Mouse (Mus musculus): ENCODE measurements at regions not wholly inside any gene's neighbourhood (a gene's known extent, or its start where the extent isn't known, plus 50 kb on each side); places are given as distances from the start of the nearest gene placed in this dataset.
A peak's percentile ranks its signal among the peaks of the same experiment; 100 is the strongest.

GRCm38 (mm10) chr8:23504704-23505103 is 1093.5 kb downstream of the Mrps31 start:
- no peaks in the 10 kb centered on the region for H3K36me3 ChIP-seq
- H3K27ac ChIP-seq (ENCODE audit: poor library complexity, severe bottlenecking): no peak overlapping the region
- H3K9me3 ChIP-seq (replicated peaks): no peaks in the 10 kb centered on the region
- H3K27me3 ChIP-seq (replicated peaks): no peaks in the 10 kb centered on the region
- H3K9ac ChIP-seq: no peak overlapping the region
- no peak for ATAC-seq (ENCODE audit: insufficient number of reproducible peaks, low FRiP score)
- H3K4me2 ChIP-seq: peak overlapping the region; percentile 17; the same call in 1 of the 2 replicates
- no peak overlapping the region for H3K4me3 ChIP-seq
- 50% methylated on average over 10 of the region's 10 CpGs for WGBS
- peaks cover 26% of the 10 kb centered on the region for H3K4me1 ChIP-seq (replicated peaks)

- Histone ChIP-seq H3K9ac (no peak overlapping the region), H3K36me3 (no peaks in the 10 kb centered on the region), H3K27ac (ENCODE audit: poor library complexity, severe bottlenecking) (no peak overlapping the region), H3K9me3 (replicated peaks) (no peaks in the 10 kb centered on the region), H3K4me2 (no peak overlapping the region), H3K27me3 (replicated peaks) (no peaks in the 10 kb centered on the region), H3K4me1 (replicated peaks) (peaks cover 26% of the 10 kb centered on the region), H3K4me3 (no peak overlapping the region)
- 74% methylated on average over 9 of the region's 9 CpGs for WGBS
- no peak for ATAC-seq (ENCODE audit: insufficient number of reproducible peaks, low FRiP score)
Measured at GRCm38 (mm10) chr8:23505216-23505615, 1094.1 kb downstream of the Mrps31 start.

DNA sequence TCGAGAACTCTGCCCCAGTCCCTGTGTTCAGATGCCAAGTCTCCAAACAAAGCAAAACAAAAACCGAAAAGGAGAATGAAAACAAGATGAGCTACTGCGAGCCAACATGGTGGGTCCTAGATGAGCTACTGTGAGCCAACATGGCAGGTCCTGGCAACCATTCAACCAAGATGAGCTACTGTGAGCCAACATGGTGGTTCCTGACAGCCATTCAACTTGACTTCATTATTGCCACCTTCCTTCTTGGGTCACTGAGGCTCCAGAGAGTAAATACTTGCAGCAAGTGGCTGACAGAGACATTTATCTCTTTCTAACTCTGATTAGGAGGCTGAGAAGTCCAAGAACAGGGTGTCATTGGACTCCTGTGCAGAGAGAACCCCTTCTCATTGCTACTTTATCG is 1094.8 kb downstream of the Mrps31 start:
- no peak overlapping the region for H3K4me3 ChIP-seq
- no peaks in the 10 kb centered on the region for H3K9me3 ChIP-seq (replicated peaks)
- peaks cover 31% of the 10 kb centered on the region for H3K4me1 ChIP-seq (replicated peaks)
- H3K27ac ChIP-seq (ENCODE audit: poor library complexity, severe bottlenecking): no peak overlapping the region
- no peak for ATAC-seq (ENCODE audit: insufficient number of reproducible peaks, low FRiP score)
- 90% methylated on average over 4 of the region's 4 CpGs for WGBS
- no peak overlapping the region for H3K9ac ChIP-seq
- H3K36me3 ChIP-seq: no peaks in the 10 kb centered on the region
- H3K4me2 ChIP-seq: no peak overlapping the region
- no peaks in the 10 kb centered on the region for H3K27me3 ChIP-seq (replicated peaks)

DNA sequence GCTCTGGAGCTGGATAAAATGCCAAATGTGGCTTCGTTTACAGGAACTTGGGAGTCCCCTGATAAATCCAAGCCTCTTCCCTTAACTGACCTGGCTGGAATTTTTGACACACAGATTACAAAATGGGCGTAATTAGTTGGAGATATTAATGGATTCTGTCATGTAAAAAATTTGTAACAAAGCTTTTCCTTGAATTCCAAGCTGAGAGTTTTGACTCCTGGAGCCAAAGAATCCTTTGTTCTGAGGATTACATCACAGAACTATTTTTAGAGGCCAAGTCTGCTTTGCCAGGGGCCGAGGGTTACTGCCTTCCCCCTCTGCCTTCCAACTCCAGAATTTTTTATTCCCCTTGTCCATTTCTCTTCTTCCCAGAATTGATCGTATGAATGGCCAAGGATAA is 1096.5 kb downstream of the Mrps31 start:
- Histone ChIP-seq H3K9me3 (replicated peaks) (no peaks in the 10 kb centered on the region), H3K4me2 (no peak overlapping the region), H3K36me3 (no peaks in the 10 kb centered on the region), H3K4me1 (replicated peaks) (peaks cover 31% of the 10 kb centered on the region), H3K27ac (ENCODE audit: poor library complexity, severe bottlenecking) (peak overlapping the region; percentile 49), H3K4me3 (no peak overlapping the region), H3K27me3 (replicated peaks) (no peaks in the 10 kb centered on the region), H3K9ac (no peak overlapping the region)
- no peak for ATAC-seq (ENCODE audit: insufficient number of reproducible peaks, low FRiP score)
- 24% methylated on average over 4 of the region's 4 CpGs for WGBS

DNA sequence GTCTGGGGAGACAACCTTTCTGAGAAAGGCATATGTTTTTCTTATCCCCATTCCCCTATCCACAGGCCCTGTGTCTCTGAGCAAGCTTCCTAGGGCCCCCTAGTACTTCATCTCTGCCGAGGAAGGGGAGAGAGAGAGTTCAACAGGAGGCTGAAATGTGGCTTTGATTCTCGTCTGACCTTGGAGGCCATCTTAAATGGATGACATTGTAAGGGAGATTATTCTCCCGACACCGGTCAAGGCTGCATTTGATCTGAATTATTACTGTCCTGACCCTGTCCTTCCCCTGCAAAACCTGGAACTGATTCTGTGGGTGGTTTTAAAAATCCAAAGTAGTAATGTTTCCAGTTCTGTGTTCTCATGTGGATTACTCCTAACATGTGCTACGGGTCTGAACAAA is 1098.9 kb downstream of the Mrps31 start:
- H3K27me3 ChIP-seq (replicated peaks): no peaks in the 10 kb centered on the region
- no peak overlapping the region for H3K4me3 ChIP-seq
- WGBS: 69% methylated on average over 5 of the region's 5 CpGs
- no peaks in the 10 kb centered on the region for H3K36me3 ChIP-seq
- no peak overlapping the region for H3K4me2 ChIP-seq
- H3K27ac ChIP-seq (ENCODE audit: poor library complexity, severe bottlenecking): no peak overlapping the region
- ATAC-seq (ENCODE audit: insufficient number of reproducible peaks, low FRiP score): no peak
- no peaks in the 10 kb centered on the region for H3K9me3 ChIP-seq (replicated peaks)
- H3K4me1 ChIP-seq (replicated peaks): peaks cover 23% of the 10 kb centered on the region
- H3K9ac ChIP-seq: no peak overlapping the region

- Histone ChIP-seq H3K27ac (ENCODE audit: poor library complexity, severe bottlenecking) (no peak overlapping the region), H3K9me3 (replicated peaks) (no peaks in the 10 kb centered on the region), H3K9ac (no peak overlapping the region), H3K4me2 (no peak overlapping the region), H3K4me3 (no peak overlapping the region), H3K36me3 (no peaks in the 10 kb centered on the region), H3K4me1 (replicated peaks) (peaks cover 18% of the 10 kb centered on the region), H3K27me3 (replicated peaks) (no peaks in the 10 kb centered on the region)
- no peak for ATAC-seq (ENCODE audit: insufficient number of reproducible peaks, low FRiP score)
- 46% methylated on average over 5 of the region's 5 CpGs for WGBS
Measured at GRCm38 (mm10) chr8:23510561-23510960, 1099.4 kb downstream of the Mrps31 start.

GRCm38 (mm10) chr8:23511264-23511663 is 1100.1 kb downstream of the Mrps31 start:
- Histone ChIP-seq H3K9ac (no peak overlapping the region), H3K4me3 (no peak overlapping the region), H3K9me3 (replicated peaks) (no peaks in the 10 kb centered on the region), H3K36me3 (no peaks in the 10 kb centered on the region), H3K4me2 (no peak overlapping the region), H3K27ac (ENCODE audit: poor library complexity, severe bottlenecking) (no peak overlapping the region), H3K27me3 (replicated peaks) (no peaks in the 10 kb centered on the region), H3K4me1 (replicated peaks) (peaks cover 18% of the 10 kb centered on the region)
- no peak for ATAC-seq (ENCODE audit: insufficient number of reproducible peaks, low FRiP score)
- WGBS: 76% methylated on average over 1 of the region's 1 CpGs

GRCm38 (mm10) chr8:23511792-23512191 is 1100.6 kb downstream of the Mrps31 start:
- Histone ChIP-seq H3K9ac (no peak overlapping the region), H3K9me3 (replicated peaks) (no peaks in the 10 kb centered on the region), H3K27ac (ENCODE audit: poor library complexity, severe bottlenecking) (no peak overlapping the region), H3K27me3 (replicated peaks) (no peaks in the 10 kb centered on the region), H3K4me2 (no peak overlapping the region), H3K4me1 (replicated peaks) (peaks cover 18% of the 10 kb centered on the region), H3K36me3 (no peaks in the 10 kb centered on the region), H3K4me3 (no peak overlapping the region)
- no peak for ATAC-seq (ENCODE audit: insufficient number of reproducible peaks, low FRiP score)
- 86% methylated on average over 6 of the region's 6 CpGs for WGBS

GRCm38 (mm10) chr8:23516469-23516868 is 1105.3 kb downstream of the Mrps31 start:
- H3K27ac ChIP-seq (ENCODE audit: poor library complexity, severe bottlenecking): no peak overlapping the region
- H3K9ac ChIP-seq: no peak overlapping the region
- no peak overlapping the region for H3K4me2 ChIP-seq
- no peaks in the 10 kb centered on the region for H3K27me3 ChIP-seq (replicated peaks)
- no peaks in the 10 kb centered on the region for H3K4me1 ChIP-seq (replicated peaks)
- ATAC-seq (ENCODE audit: insufficient number of reproducible peaks, low FRiP score): no peak
- no peaks in the 10 kb centered on the region for H3K36me3 ChIP-seq
- no peak overlapping the region for H3K4me3 ChIP-seq
- WGBS: 44% methylated on average over 2 of the region's 2 CpGs
- H3K9me3 ChIP-seq (replicated peaks): peaks cover 6% of the 10 kb centered on the region; the same call in 1 of the 2 replicates

DNA sequence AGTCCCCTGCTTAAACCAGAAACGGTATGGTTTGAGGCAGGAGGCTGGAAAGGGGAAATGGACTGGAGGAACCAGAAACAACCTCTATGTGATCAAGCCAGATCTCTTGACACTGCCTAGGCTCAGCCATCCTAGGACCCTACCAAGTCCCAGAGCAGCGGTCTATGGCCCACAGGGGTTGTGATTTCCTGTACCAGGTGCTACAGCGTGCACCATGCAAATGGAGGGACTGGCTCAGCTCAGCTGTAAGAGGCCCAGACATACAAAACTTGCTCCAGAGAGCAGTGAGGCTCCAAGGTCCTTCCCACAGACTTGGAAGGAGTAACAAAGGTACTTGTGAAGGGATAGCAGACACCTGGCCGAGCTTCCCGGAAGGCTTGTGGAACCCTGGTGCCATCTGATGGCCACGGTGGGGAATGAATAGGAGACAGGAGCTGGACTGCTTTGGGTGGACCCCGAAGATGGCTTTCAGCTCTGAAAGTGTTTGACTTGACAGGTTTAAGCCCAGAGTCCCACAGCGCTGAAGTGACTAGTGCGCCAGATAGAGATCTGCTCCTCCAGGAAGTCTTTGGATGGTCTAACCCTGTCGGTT is 1120.5 kb downstream of the Mrps31 start:
- H3K9me3 ChIP-seq (replicated peaks): no peaks in the 10 kb centered on the region
- no peak overlapping the region for H3K27ac ChIP-seq (ENCODE audit: poor library complexity, severe bottlenecking)
- H3K9ac ChIP-seq: no peak overlapping the region
- no peaks in the 10 kb centered on the region for H3K36me3 ChIP-seq
- no peak overlapping the region for H3K4me2 ChIP-seq
- no peak overlapping the region for H3K4me3 ChIP-seq
- no peaks in the 10 kb centered on the region for H3K27me3 ChIP-seq (replicated peaks)
- H3K4me1 ChIP-seq (replicated peaks): 0 out of 2 replicates have a peak, but pooled peaks cover 11% of the 10 kb centered on the region
- ATAC-seq (ENCODE audit: insufficient number of reproducible peaks, low FRiP score): no peak
- WGBS: 47% methylated on average over 10 of the region's 10 CpGs

DNA sequence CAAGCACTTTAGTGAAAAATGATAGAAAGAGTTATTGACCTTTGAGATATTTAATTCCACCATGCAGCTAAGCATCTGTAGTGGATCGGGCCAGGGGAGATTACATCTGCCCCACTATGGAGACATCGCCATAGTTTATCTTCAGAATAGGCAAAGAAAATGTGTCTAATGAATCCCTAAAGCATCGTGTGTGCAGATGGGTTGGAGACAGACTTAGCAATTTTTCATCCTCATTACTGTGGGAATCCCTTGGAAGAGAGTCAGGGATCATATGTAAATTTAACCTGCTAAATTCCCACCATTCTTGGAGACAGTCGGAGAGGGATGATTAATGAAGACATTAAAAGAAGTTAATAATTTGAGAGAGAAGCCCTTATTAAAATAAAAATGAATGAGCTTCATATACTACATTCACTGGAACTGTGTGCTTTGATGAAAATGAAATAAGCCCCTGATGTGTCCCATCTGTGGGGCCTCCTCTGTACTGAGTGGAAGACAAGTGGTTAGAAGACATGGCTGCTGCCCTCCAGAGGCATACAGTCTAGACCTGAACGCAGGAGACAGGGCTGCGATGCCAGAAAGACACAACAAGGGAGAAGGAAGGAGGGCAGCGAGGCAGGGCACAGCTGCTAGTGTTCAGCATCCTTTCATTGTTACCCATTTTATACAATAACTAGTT is 1126.7 kb downstream of the Mrps31 start:
- ATAC-seq (ENCODE audit: insufficient number of reproducible peaks, low FRiP score): no peak
- WGBS: 76% methylated on average over 7 of the region's 7 CpGs

More for the DNA sequence above, 1126.7 kb downstream of the Mrps31 start:
- Histone ChIP-seq H3K4me3 (no peak overlapping the region), H3K27ac (ENCODE audit: poor library complexity, severe bottlenecking) (no peak overlapping the region), H3K9ac (no peak overlapping the region), H3K27me3 (replicated peaks) (no peaks in the 10 kb centered on the region), H3K4me2 (0 out of 2 replicates have a peak overlapping the region, but pooled peaks have one; percentile 8), H3K36me3 (no peaks in the 10 kb centered on the region), H3K9me3 (replicated peaks) (no peaks in the 10 kb centered on the region), H3K4me1 (replicated peaks) (peaks cover 33% of the 10 kb centered on the region; the same call in 1 of the 2 replicates)
